Mouse (Mus musculus) testis, adult 2 months (tissue): Measurements from ENCODE around the gene Recql5.

Source experiments
- CTCF ChIP-seq: fragments of 200-500 bp; IDR thresholded peaks from 2 replicates; pipeline ENCODE4 v1.5.1; 2012; ENCODE audit warnings: low read depth, mild to moderate bottlenecking, inconsistent platforms, low read length, moderate library complexity; ENCODE audit not compliant: control insufficient read depth, insufficient read depth, insufficient replicate concordance
- POLR2A ChIP-seq: fragments of 200-500 bp; IDR thresholded peaks from 2 replicates; pipeline ENCODE4 v1.6.1; 2012; ENCODE audit warnings: low read depth, mild to moderate bottlenecking, inconsistent platforms, low read length, moderate library complexity; ENCODE audit not compliant: control insufficient read depth

- TF ChIP-seq POLR2A: no peak
- no peak for TF ChIP-seq CTCF
Observed at GRCm38 (mm10) chr11:115857936-115858335, 75.3 kb downstream of the Recql5 start.
